Mouse (Mus musculus): Measurements from ENCODE around the gene Tmem273. TPM values are rescaled to one million over a fixed set of nuclear protein-coding genes. Genes with fewer than 3 reads are reported as not detected.
A peak's percentile ranks its signal among the peaks of the same experiment; 100 is the strongest.

Gene Tmem273
- polyA plus RNA-seq, 1 experiment from 2014 or later = not detected

DNA sequence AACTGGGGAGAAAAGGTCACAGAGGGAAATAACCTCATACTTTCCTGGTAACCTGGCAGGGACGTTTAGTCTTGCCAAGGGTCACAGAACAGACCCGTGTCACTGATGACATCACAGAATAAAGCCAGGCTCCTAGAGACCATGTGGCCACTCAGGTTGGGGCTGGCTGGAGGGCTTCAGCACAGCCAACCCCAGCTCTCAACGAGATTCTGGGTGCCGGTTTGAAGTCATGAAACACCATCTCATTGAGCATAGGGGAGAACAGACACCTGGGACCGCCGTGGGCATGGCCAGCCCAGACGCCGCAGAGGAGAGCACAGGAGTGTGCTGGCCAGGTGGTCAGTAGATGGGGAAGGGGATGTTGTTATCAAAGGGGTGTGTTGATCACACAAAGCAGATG, 48.1 kb downstream of the Tmem273 start, which contains the start of gene Fam170b:
Fam170b (plus strand) TSS at position 116 of the 400 bp plus-strand sequence.
- Histone ChIP-seq H3K27me3 (ENCODE audit: control insufficient read depth, insufficient read depth, low read length) (no peaks in the 10 kb centered on the region), H3K27ac (ENCODE audit: low read depth, low read length) (no peak within 1 kb of the TSS), H3K36me3 (ENCODE audit: control insufficient read depth, insufficient read depth, low read length) (no peaks in the 10 kb centered on the region), H3K9ac (ENCODE audit: low read length) (no peak within 1 kb of the TSS), H3K4me1 (replicated peaks; ENCODE audit: control insufficient read depth, insufficient read depth, low read length) (no peaks in the 10 kb centered on the region), H3K4me3 (ENCODE audit: low read depth, low read length) (no peak within 1 kb of the TSS), H3K9me3 (ENCODE audit: control insufficient read depth, low read length) (no peaks in the 10 kb centered on the region), H3K4me2 (ENCODE audit: low read depth, low read length, severe bottlenecking) (no peak within 1 kb of the TSS)
- ATAC-seq (replicated peaks; ENCODE audit: low FRiP score) (no peak), DNase-seq (ENCODE audit: low spot score) (peak; percentile 37)
- 88% methylated on average over 8 of the region's 8 CpGs for WGBS

DNA sequence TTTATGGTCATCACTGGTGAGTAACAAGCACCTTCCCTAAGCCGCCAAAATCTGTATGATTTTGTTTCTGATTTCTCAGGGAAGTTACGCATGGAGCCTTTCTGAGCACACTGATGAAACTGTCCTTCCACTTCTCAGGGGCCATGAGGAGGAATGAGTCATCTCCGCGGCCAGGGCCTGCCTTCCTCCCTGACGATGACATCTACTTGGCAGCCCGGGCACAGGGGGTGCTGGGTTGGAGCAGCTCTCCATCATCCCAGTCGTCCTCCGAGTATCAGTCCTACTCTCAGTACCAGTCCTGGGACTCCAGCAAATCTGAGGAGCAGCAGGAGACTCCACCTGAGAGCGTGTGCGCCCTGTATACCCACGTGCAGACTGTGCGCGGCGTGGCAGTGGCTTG, 49.4 kb downstream of the Tmem273 start:
- Histone ChIP-seq H3K27me3 (ENCODE audit: control insufficient read depth, insufficient read depth, low read length) (no peaks in the 10 kb centered on the region), H3K4me2 (ENCODE audit: low read depth, low read length, severe bottlenecking) (no peak overlapping the region), H3K9me3 (ENCODE audit: control insufficient read depth, low read length) (no peaks in the 10 kb centered on the region), H3K36me3 (ENCODE audit: control insufficient read depth, insufficient read depth, low read length) (no peaks in the 10 kb centered on the region), H3K9ac (ENCODE audit: low read length) (no peak overlapping the region), H3K27ac (ENCODE audit: low read depth, low read length) (no peak overlapping the region), H3K4me1 (replicated peaks; ENCODE audit: control insufficient read depth, insufficient read depth, low read length) (no peaks in the 10 kb centered on the region), H3K4me3 (ENCODE audit: low read depth, low read length) (no peak overlapping the region)
- no peak for DNase-seq (ENCODE audit: low spot score)
- WGBS = 91% methylated on average over 14 of the region's 14 CpGs
- no peak for ATAC-seq (replicated peaks; ENCODE audit: low FRiP score)

DNA sequence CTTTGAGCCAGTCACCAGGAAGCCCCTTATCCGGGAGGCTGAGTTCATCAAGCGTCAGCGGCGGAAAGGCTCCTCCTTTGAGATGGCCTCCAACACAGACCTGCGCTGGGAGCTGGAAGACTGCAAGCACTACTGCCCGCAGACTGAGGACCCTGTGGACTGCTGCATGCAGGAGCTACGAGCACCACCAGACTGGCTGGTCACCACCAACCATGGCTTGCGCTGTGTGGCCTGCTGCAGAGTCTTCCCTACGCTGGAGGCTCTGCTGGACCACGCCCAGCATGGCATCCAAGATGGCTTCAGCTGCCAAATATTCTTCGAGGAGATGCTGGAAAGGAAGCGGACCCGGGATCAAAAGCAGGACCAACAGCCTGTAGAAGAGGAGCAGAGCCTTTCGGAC, 49.8 kb downstream of the Tmem273 start:
- H3K4me1 ChIP-seq (replicated peaks; ENCODE audit: control insufficient read depth, insufficient read depth, low read length) = no peaks in the 10 kb centered on the region
- no peak overlapping the region for H3K27ac ChIP-seq (ENCODE audit: low read depth, low read length)
- no peak overlapping the region for H3K4me2 ChIP-seq (ENCODE audit: low read depth, low read length, severe bottlenecking)
- WGBS = 94% methylated on average over 14 of the region's 14 CpGs
- H3K27me3 ChIP-seq (ENCODE audit: control insufficient read depth, insufficient read depth, low read length) = no peaks in the 10 kb centered on the region
- no peak overlapping the region for H3K4me3 ChIP-seq (ENCODE audit: low read depth, low read length)
- no peak overlapping the region for H3K9ac ChIP-seq (ENCODE audit: low read length)
- DNase-seq (ENCODE audit: low spot score) = peak; percentile 37
- no peaks in the 10 kb centered on the region for H3K9me3 ChIP-seq (ENCODE audit: control insufficient read depth, low read length)
- ATAC-seq (replicated peaks; ENCODE audit: low FRiP score) = no peak
- no peaks in the 10 kb centered on the region for H3K36me3 ChIP-seq (ENCODE audit: control insufficient read depth, insufficient read depth, low read length)

DNA sequence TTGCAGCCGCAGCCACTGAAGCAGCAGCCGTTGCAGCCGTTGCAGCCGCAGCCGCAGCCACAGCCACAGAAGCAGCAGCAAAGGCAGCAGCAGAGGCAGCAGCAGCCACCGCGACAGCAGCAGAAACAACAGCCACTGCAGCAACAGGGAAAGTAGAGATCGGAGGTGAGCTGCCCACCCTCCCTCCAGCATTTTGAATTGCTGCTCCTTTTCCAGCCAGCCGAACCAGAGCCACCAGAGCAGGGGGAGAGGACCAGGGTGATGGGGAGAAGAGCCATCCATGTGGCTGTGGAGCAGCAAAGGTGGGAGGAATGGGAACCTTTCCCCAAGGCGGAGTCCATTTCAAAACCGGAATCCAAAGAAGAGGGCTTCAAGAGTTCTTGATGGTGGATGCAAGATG, 50.4 kb downstream of the Tmem273 start:
- Histone ChIP-seq H3K4me1 (replicated peaks; ENCODE audit: control insufficient read depth, insufficient read depth, low read length) (no peaks in the 10 kb centered on the region), H3K36me3 (ENCODE audit: control insufficient read depth, insufficient read depth, low read length) (no peaks in the 10 kb centered on the region), H3K27me3 (ENCODE audit: control insufficient read depth, insufficient read depth, low read length) (no peaks in the 10 kb centered on the region), H3K9me3 (ENCODE audit: control insufficient read depth, low read length) (no peaks in the 10 kb centered on the region), H3K9ac (ENCODE audit: low read length) (no peak overlapping the region), H3K4me2 (ENCODE audit: low read depth, low read length, severe bottlenecking) (no peak overlapping the region), H3K4me3 (ENCODE audit: low read depth, low read length) (no peak overlapping the region), H3K27ac (ENCODE audit: low read depth, low read length) (no peak overlapping the region)
- 95% methylated on average over 11 of the region's 11 CpGs for WGBS
- ATAC-seq (replicated peaks; ENCODE audit: low FRiP score) = no peak
- DNase-seq (ENCODE audit: low spot score) = no peak

DNA sequence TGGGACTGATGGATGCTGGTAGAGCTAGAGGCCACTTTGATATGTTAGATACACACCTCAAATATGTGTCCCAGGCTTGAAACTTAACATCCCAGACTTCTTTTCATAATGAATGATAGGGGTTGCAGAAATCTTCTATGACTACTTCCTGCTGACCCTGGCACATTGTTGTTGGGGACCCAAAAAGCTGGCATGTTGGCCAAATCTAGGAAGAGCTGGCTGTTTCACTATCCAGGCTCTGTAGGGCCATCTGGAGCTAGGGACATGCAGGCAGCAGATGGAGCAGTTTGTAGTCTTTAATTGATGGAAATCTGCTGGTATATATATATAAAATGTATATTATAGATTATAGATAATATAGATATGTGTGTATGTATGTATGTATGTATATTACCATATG, 56.3 kb downstream of the Tmem273 start:
- no peak for ATAC-seq (replicated peaks; ENCODE audit: low FRiP score)
- H3K4me2 ChIP-seq (ENCODE audit: low read depth, low read length, severe bottlenecking) = no peak overlapping the region
- no peaks in the 10 kb centered on the region for H3K36me3 ChIP-seq (ENCODE audit: control insufficient read depth, insufficient read depth, low read length)

DNA sequence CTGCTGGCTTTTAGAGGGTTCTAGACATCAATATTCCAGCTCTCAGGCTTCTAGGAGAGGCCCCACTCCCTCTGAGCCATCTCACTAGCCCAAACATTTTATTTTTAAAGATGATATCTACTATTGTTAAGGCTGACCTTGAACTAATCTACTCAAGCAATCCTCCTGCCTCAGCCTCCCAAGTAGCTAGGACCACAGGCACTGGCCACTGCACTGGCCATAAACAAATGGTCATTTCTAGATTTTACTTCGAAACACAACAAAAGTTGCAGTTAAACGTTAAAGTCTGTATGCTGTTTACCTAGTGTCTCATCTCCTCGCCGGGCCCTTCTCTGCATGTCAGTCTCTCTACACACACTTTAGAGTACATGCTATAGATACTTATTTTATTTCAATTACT, 68.3 kb downstream of the Tmem273 start:
- no peak for ATAC-seq (replicated peaks; ENCODE audit: low FRiP score)
- no peak for DNase-seq (ENCODE audit: low spot score)
- Histone ChIP-seq H3K9me3 (ENCODE audit: control insufficient read depth, low read length) (no peaks in the 10 kb centered on the region), H3K27ac (ENCODE audit: low read depth, low read length) (no peak overlapping the region), H3K4me1 (replicated peaks; ENCODE audit: control insufficient read depth, insufficient read depth, low read length) (no peaks in the 10 kb centered on the region), H3K9ac (ENCODE audit: low read length) (no peak overlapping the region), H3K36me3 (ENCODE audit: control insufficient read depth, insufficient read depth, low read length) (no peaks in the 10 kb centered on the region), H3K4me2 (ENCODE audit: low read depth, low read length, severe bottlenecking) (no peak overlapping the region), H3K4me3 (ENCODE audit: low read depth, low read length) (no peak overlapping the region), H3K27me3 (ENCODE audit: control insufficient read depth, insufficient read depth, low read length) (peaks cover 7% of the 10 kb centered on the region)
- 92% methylated on average over 4 of the region's 4 CpGs for whole genome bisulfite sequencing

More for the DNA sequence above, 56.3 kb downstream of the Tmem273 start:
- H3K9ac ChIP-seq (ENCODE audit: low read length) = no peak overlapping the region
- no peaks in the 10 kb centered on the region for H3K9me3 ChIP-seq (ENCODE audit: control insufficient read depth, low read length)
- DNase-seq (ENCODE audit: low spot score) = no peak
- H3K27ac ChIP-seq (ENCODE audit: low read depth, low read length) = no peak overlapping the region
- H3K4me3 ChIP-seq (ENCODE audit: low read depth, low read length) = no peak overlapping the region
- no peaks in the 10 kb centered on the region for H3K4me1 ChIP-seq (replicated peaks; ENCODE audit: control insufficient read depth, insufficient read depth, low read length)
- H3K27me3 ChIP-seq (ENCODE audit: control insufficient read depth, insufficient read depth, low read length) = no peaks in the 10 kb centered on the region

DNA sequence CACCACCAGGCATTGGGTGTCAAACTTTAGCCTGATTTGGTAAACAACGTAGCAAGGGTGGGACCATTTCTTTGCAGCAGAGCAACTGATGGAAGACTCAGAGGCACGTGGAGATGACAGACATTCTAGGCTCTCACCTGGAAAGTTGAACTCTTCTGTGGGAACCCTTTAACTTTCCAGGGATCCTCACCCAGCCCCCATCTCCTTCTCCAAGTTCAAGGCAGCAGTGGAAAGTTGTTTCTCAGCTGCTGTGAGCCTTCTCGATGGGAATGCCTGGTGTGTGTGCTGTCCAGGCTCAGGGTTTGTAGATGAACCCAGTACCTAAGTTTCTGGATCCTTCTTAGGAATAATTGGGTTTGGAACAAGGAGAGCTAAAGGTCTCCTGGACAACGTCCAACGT, 70.5 kb downstream of the Tmem273 start:
- ATAC-seq (replicated peaks; ENCODE audit: low FRiP score) = no peak

DNA sequence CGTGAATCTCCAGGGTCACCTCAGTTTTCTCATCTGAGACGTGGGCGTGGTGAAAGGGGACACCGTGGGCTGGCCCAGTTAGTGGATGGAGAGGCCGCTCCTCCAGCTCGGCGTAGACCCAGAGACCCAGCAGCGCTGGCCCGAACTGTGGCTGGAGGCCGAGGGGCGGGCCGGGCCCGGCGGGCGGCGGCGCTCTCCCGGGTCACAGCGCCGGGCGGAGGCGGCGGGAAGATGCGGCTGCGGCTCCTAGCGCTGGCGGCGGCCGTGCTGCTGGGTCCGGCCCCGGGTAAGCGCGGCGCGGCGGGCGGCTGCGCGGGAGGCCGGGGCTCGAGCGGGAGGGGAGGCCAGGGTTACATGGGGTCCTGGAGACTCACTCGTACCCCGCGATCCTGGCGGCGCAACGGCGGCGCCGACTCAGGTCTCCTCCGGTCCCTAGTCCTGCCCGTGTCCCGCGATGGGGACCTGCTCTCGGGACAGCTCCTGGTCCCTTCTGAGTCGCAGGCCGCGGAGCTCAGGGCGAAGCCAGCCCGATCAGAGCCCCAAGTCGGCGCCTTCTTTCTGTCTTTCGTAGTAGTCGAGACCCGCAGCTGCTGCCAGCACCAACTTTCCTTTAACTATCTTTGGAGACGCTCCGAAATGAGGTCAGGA, 71.0 kb downstream of the Tmem273 start, which contains the start of gene Vstm4:
Vstm4 (plus strand) TSS at position 76 of the 648 bp plus-strand sequence.
- H3K27me3 ChIP-seq (ENCODE audit: control insufficient read depth, insufficient read depth, low read length) = peaks cover 7% of the 10 kb centered on the region
- ATAC-seq (replicated peaks; ENCODE audit: low FRiP score) (peak; percentile 84), DNase-seq (ENCODE audit: low spot score) (peak; percentile 71)
- peak within 1 kb of the TSS; percentile 88 for H3K4me2 ChIP-seq (ENCODE audit: low read depth, low read length, severe bottlenecking)
- H3K4me1 ChIP-seq (replicated peaks; ENCODE audit: control insufficient read depth, insufficient read depth, low read length) = no peaks in the 10 kb centered on the region; the same call in 1 of the 2 replicates
- H3K4me3 ChIP-seq (ENCODE audit: low read depth, low read length) = peak within 1 kb of the TSS; percentile 52
- under 1% methylated on average over 59 of the region's 68 CpGs for WGBS
- no peaks in the 10 kb centered on the region for H3K36me3 ChIP-seq (ENCODE audit: control insufficient read depth, insufficient read depth, low read length)
- H3K9me3 ChIP-seq (ENCODE audit: control insufficient read depth, low read length) = no peaks in the 10 kb centered on the region
- peak within 1 kb of the TSS; percentile 80 for H3K9ac ChIP-seq (ENCODE audit: low read length)
- no peak within 1 kb of the TSS for H3K27ac ChIP-seq (ENCODE audit: low read depth, low read length)

More for the DNA sequence above, 70.5 kb downstream of the Tmem273 start:
- peak overlapping the region; percentile 88; the same call in 1 of the 2 replicates for H3K4me2 ChIP-seq (ENCODE audit: low read depth, low read length, severe bottlenecking)
- no peaks in the 10 kb centered on the region; the same call in 1 of the 2 replicates for H3K4me1 ChIP-seq (replicated peaks; ENCODE audit: control insufficient read depth, insufficient read depth, low read length)
- peak overlapping the region; percentile 52 for H3K4me3 ChIP-seq (ENCODE audit: low read depth, low read length)
- H3K9me3 ChIP-seq (ENCODE audit: control insufficient read depth, low read length) = no peaks in the 10 kb centered on the region
- 50% methylated on average over 5 of the region's 5 CpGs for WGBS
- DNase-seq (ENCODE audit: low spot score) = no peak
- H3K36me3 ChIP-seq (ENCODE audit: control insufficient read depth, insufficient read depth, low read length) = no peaks in the 10 kb centered on the region
- H3K27ac ChIP-seq (ENCODE audit: low read depth, low read length) = no peak overlapping the region
- H3K27me3 ChIP-seq (ENCODE audit: control insufficient read depth, insufficient read depth, low read length) = peaks cover 7% of the 10 kb centered on the region
- H3K9ac ChIP-seq (ENCODE audit: low read length) = peak overlapping the region; percentile 80; the same call in 1 of the 2 replicates

DNA sequence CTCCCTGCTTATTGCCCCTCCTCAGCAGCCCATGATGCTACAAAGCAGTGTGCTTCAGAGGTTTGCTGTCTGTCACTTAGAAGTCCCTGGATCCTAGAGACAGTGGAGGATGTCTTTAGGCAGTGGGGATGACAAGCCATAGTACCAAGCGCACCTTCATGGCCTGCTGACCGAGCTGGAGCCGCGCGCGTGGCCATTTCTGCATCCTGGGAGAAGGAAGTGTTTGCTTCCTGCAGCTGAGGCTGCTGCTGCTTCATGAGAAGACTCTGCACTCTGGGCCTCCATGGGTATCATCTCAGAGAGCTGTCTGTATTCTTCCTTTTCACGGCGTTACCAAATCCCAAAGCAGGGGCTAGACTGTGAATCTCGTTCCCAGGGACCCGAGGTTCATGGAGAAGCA, 72.6 kb downstream of the Tmem273 start:
- no peaks in the 10 kb centered on the region for H3K36me3 ChIP-seq (ENCODE audit: control insufficient read depth, insufficient read depth, low read length)
- H3K27ac ChIP-seq (ENCODE audit: low read depth, low read length) = no peak overlapping the region
- no peaks in the 10 kb centered on the region for H3K9me3 ChIP-seq (ENCODE audit: control insufficient read depth, low read length)
- H3K4me2 ChIP-seq (ENCODE audit: low read depth, low read length, severe bottlenecking) = no peak overlapping the region
- no peaks in the 10 kb centered on the region; the same call in 1 of the 2 replicates for H3K4me1 ChIP-seq (replicated peaks; ENCODE audit: control insufficient read depth, insufficient read depth, low read length)
- H3K4me3 ChIP-seq (ENCODE audit: low read depth, low read length) = no peak overlapping the region
- no peak for DNase-seq (ENCODE audit: low spot score)
- no peak for ATAC-seq (replicated peaks; ENCODE audit: low FRiP score)
- 94% methylated on average over 10 of the region's 10 CpGs for WGBS
- H3K9ac ChIP-seq (ENCODE audit: low read length) = no peak overlapping the region
- H3K27me3 ChIP-seq (ENCODE audit: control insufficient read depth, insufficient read depth, low read length) = peaks cover 7% of the 10 kb centered on the region
